In the genomic region with DNA sequence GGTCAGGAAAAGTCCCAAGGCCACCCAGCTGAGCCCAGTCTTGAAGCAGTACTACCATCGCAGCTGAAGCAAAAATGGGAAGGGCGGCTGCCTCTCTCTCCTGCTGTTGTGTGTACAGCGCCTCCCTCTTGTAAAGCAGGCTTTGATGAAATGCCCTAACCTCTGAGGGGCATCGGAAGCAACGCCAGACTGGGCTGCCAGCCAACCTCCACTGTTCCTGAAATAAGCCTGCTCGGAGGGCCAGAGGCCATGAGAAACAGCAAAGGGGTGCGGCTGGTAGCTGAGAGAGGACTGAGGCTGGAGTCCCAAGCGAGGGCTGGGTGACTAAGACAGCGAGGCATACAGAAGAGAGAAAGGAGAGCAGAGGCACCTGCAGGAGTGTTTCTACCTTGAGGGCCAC, we compare ENCODE assay signal across 8 mouse cellular contexts. TPM values are rescaled to one million over a fixed set of nuclear protein-coding genes. Genes with fewer than 3 reads are reported as not detected.
DNase-seq lines count a peak whose midpoint lies in the region; ATAC-seq lines count a peak whose summit lies in the region.

No protein-coding gene starts in this region.

- DNase-seq in hindbrain, embryonic 14.5 days (ENCODE audit: low spot score), result no peak
- DNase-seq in adrenal gland, adult 8-10 months, result peak; percentile 77
- DNase-seq in kidney, postnatal 4 days, result peak; percentile 69 to 80
- peak; percentile 77 for DNase-seq in urinary bladder, postnatal 14 days (ENCODE audit: low spot score)
- DNase-seq in right cerebral cortex, postnatal 4 days, result no peak
- no peak for DNase-seq in spleen, postnatal 4 days (ENCODE audit: low spot score in 2 of 2)

- H3K4me3 ChIP-seq in hindbrain, embryonic 15.5 days, result no peak overlapping the region
- no peak overlapping the region for H3K4me3 ChIP-seq in hindbrain, embryonic 14.5 days (replicated peaks; ENCODE audit: low read length)
- H3K4me3 ChIP-seq in heart, embryonic 11.5 days (ENCODE audit: low read depth, low read length), result no peak overlapping the region

- H3K9me3 ChIP-seq in hindbrain, embryonic 15.5 days, result no peaks in the 10 kb centered on the region
- no peaks in the 10 kb centered on the region for H3K9me3 ChIP-seq in hindbrain, embryonic 14.5 days (ENCODE audit: control insufficient read depth, low read length)
- H3K9me3 ChIP-seq in heart, embryonic 11.5 days (replicated peaks; ENCODE audit: control insufficient read depth, low read length), result no peaks in the 10 kb centered on the region

- peaks cover 20% of the 10 kb centered on the region for H3K27me3 ChIP-seq in hindbrain, embryonic 15.5 days
- peaks cover 33% of the 10 kb centered on the region for H3K27me3 ChIP-seq in hindbrain, embryonic 14.5 days (ENCODE audit: control insufficient read depth, insufficient read depth, low read length)
- H3K27me3 ChIP-seq in heart, embryonic 11.5 days (ENCODE audit: control insufficient read depth, insufficient read depth, low read length), result peaks cover 24% of the 10 kb centered on the region

- peak; percentile 7; the same call in 1 of the 2 replicates for ATAC-seq in hindbrain, embryonic 15.5 days (ENCODE audit: low FRiP score, low read depth)
- ATAC-seq in hindbrain, embryonic 14.5 days (ENCODE audit: low FRiP score), result no peak
- ATAC-seq in heart, embryonic 11.5 days (replicated peaks; ENCODE audit: insufficient number of reproducible peaks, low FRiP score, low TSS enrichment), result no peak

- H3K27ac ChIP-seq in hindbrain, embryonic 15.5 days (replicated peaks), result no peak overlapping the region
- no peak overlapping the region for H3K27ac ChIP-seq in hindbrain, embryonic 14.5 days
- H3K27ac ChIP-seq in heart, embryonic 11.5 days (ENCODE audit: low read depth, low read length), result peak overlapping the region; percentile 57

- H3K36me3 ChIP-seq in hindbrain, embryonic 15.5 days, result peaks cover 26% of the 10 kb centered on the region; the same call in 1 of the 2 replicates
- H3K36me3 ChIP-seq in hindbrain, embryonic 14.5 days (replicated peaks; ENCODE audit: control insufficient read depth, insufficient read depth), result peaks cover 19% of the 10 kb centered on the region; the same call in 1 of the 2 replicates
- H3K36me3 ChIP-seq in heart, embryonic 11.5 days (ENCODE audit: control insufficient read depth, insufficient read depth, low read length), result peaks cover 8% of the 10 kb centered on the region

- WGBS in hindbrain, embryonic 15.5 days, result 32% methylated on average over 9 of the region's 9 CpGs
- 30% methylated on average over 9 of the region's 9 CpGs for WGBS in hindbrain, embryonic 14.5 days
- 34% methylated on average over 9 of the region's 9 CpGs for WGBS in heart, embryonic 11.5 days (ENCODE audit: insufficient replicate concordance)

- peaks cover 34% of the 10 kb centered on the region for H3K4me1 ChIP-seq in hindbrain, embryonic 15.5 days (replicated peaks)
- peaks cover 21% of the 10 kb centered on the region for H3K4me1 ChIP-seq in hindbrain, embryonic 14.5 days (replicated peaks; ENCODE audit: control insufficient read depth, insufficient read depth, low read length)
- H3K4me1 ChIP-seq in heart, embryonic 11.5 days (ENCODE audit: control insufficient read depth, insufficient read depth, low read length), result peaks cover 33% of the 10 kb centered on the region

- no peak overlapping the region for H3K4me2 ChIP-seq in hindbrain, embryonic 15.5 days
- H3K4me2 ChIP-seq in hindbrain, embryonic 14.5 days (replicated peaks), result no peak overlapping the region
- H3K4me2 ChIP-seq in heart, embryonic 11.5 days, result peak overlapping the region; percentile 4; the same call in 1 of the 2 replicates

- no peak overlapping the region for H3K9ac ChIP-seq in hindbrain, embryonic 15.5 days
- H3K9ac ChIP-seq in hindbrain, embryonic 14.5 days, result no peak overlapping the region
- H3K9ac ChIP-seq in heart, embryonic 11.5 days (ENCODE audit: low read depth, low read length), result no peak overlapping the region; the same call in 1 of the 2 replicates

RNA-seq across cellular contexts. Expression of a gene that starts 8.4 kb away (rescaled TPM):
- polyA plus RNA-seq in hindbrain, embryonic 15.5 days (2015; fragmentation: Nextera tagmentation; extraction: Ambion mirVana), result 23.5 and 24.8 TPM in 2 replicates
- 24.7 and 30.1 TPM in 2 replicates for polyA plus RNA-seq in hindbrain, embryonic 14.5 days (2014; fragmentation: Nextera tagmentation; extraction: Ambion mirVana)
- total RNA-seq in adrenal gland, adult 8-10 months (2022), result 10 to 100 TPM; 25.6 to 51.6 (median 36.7) TPM
- 29.3 and 30.8 TPM in 2 replicates for polyA plus RNA-seq in heart, embryonic 11.5 days (2014; fragmentation: Nextera tagmentation; extraction: Ambion mirVana)

Comparison
In these comparisons a context has a peak if more than half of its experiments do, and no peak if none do; other contexts are left out.
1. DNase-seq: peak in adrenal gland, adult 8-10 months (single experiment), kidney, postnatal 4 days (2 of 2) and urinary bladder, postnatal 14 days (single experiment); none in hindbrain, embryonic 14.5 days (single experiment), right cerebral cortex, postnatal 4 days (single experiment) and spleen, postnatal 4 days (0 of 2).